Mouse (Mus musculus) liver, embryonic 11.5 days (tissue): ENCODE measurements at regions not wholly inside any gene's neighbourhood (a gene's known extent, or its start where the extent isn't known, plus 50 kb on each side); places are given as distances from the start of the nearest gene placed in this dataset.

Experiments used
- ATAC-seq: fragments of 200-750 bp; cut with Nextera tagmentation; replicated peaks from 2 replicates; pipeline ENCODE4 v1.8.0; 2017; ENCODE audit warnings: moderate number of reproducible peaks, mild to moderate bottlenecking, moderate TSS enrichment, moderate library complexity; ENCODE audit not compliant: low FRiP score
- DNase-seq: peaks from one replicate; pipeline ENCODE4 v3.0.0-alpha.2; 2017; ENCODE audit warnings: low spot score
- H3K27ac ChIP-seq: fragments of 300-500 bp; sonication (generic); 2 replicates; pipeline ENCODE4 v1.5.1; 2014; ENCODE audit warnings: mild to moderate bottlenecking, low read depth, low read length, control low read depth
- H3K27me3 ChIP-seq: fragments of 300-500 bp; sonication (generic); replicated peaks from 2 replicates; pipeline ENCODE4 v1.6.1; 2014; ENCODE audit warnings: low read length, mixed read lengths; ENCODE audit not compliant: control insufficient read depth, insufficient read depth
- H3K36me3 ChIP-seq: fragments of 300-500 bp; sonication (generic); 2 replicates; pipeline ENCODE4 v1.6.1; 2014; ENCODE audit warnings: mild to moderate bottlenecking, low read length, moderate library complexity, mixed read lengths; ENCODE audit not compliant: control insufficient read depth, insufficient read depth
- H3K4me1 ChIP-seq: fragments of 300-500 bp; sonication (generic); replicated peaks from 2 replicates; pipeline ENCODE4 v1.6.1; 2014; ENCODE audit warnings: low read length, mixed read lengths; ENCODE audit not compliant: control insufficient read depth, insufficient read depth
- H3K4me2 ChIP-seq: fragments of 300-500 bp; sonication (generic); 2 replicates; pipeline ENCODE4 v1.6.1; 2014; ENCODE audit warnings: mild to moderate bottlenecking, control low read depth, moderate library complexity
- H3K4me3 ChIP-seq: fragments of 300-500 bp; sonication (generic); 2 replicates; pipeline ENCODE4 v1.5.1; 2014; ENCODE audit warnings: low read depth, low read length, control low read depth
- H3K9ac ChIP-seq: fragments of 300-500 bp; sonication (generic); 2 replicates; pipeline ENCODE4 v1.6.1; 2014; ENCODE audit warnings: low read depth, low read length, control low read depth
- H3K9me3 ChIP-seq: fragments of 300-500 bp; sonication (generic); 2 replicates; pipeline ENCODE4 v1.6.1; 2016; ENCODE audit warnings: low read length, inconsistent platforms, mixed read lengths; ENCODE audit not compliant: control insufficient read depth
- WGBS: fragments of 180-500 bp; shearing (Covaris S2); extraction: QIAGEN DNeasy Blood & Tissue Kit; methylation state at CpG from one replicate; pipeline ENCODE4 v1.1.7; 2014; 5-methylcytosine and 5-hydroxymethylcytosine counted together

- Histone ChIP-seq H3K4me2 (no peak overlapping the region), H3K36me3 (no peaks in the 10 kb centered on the region), H3K27ac (no peak overlapping the region), H3K27me3 (no peaks in the 10 kb centered on the region), H3K4me3 (no peak overlapping the region), H3K9ac (no peak overlapping the region), H3K9me3 (no peaks in the 10 kb centered on the region), H3K4me1 (no peaks in the 10 kb centered on the region)
- ATAC-seq (no peak), DNase-seq (no peak)
- 79% methylated on average over 1 of the region's 1 CpGs for WGBS
These were observed 1098.9 kb downstream of the Slc22a22 start for GRCm38 (mm10) chr15:56378511-56378910.

- no peaks in the 10 kb centered on the region for H3K36me3 ChIP-seq
- WGBS = 76% methylated on average over 5 of the region's 5 CpGs
- no peak overlapping the region for H3K27ac ChIP-seq
- no peak overlapping the region for H3K4me3 ChIP-seq
- H3K4me1 ChIP-seq = no peaks in the 10 kb centered on the region
- no peak overlapping the region for H3K9ac ChIP-seq
- DNase-seq = no peak
- H3K9me3 ChIP-seq = no peaks in the 10 kb centered on the region
- no peaks in the 10 kb centered on the region for H3K27me3 ChIP-seq
- ATAC-seq = no peak
- H3K4me2 ChIP-seq = no peak overlapping the region
These were observed 1126.5 kb downstream of the Slc22a22 start for GRCm38 (mm10) chr15:56350903-56351302.

- Histone ChIP-seq H3K9me3 (no peaks in the 10 kb centered on the region), H3K36me3 (no peaks in the 10 kb centered on the region), H3K9ac (no peak overlapping the region), H3K4me3 (no peak overlapping the region), H3K27me3 (no peaks in the 10 kb centered on the region), H3K27ac (no peak overlapping the region), H3K4me2 (no peak overlapping the region), H3K4me1 (no peaks in the 10 kb centered on the region)
- 62% methylated on average over 2 of the region's 2 CpGs for WGBS
- no peak for ATAC-seq
- no peak for DNase-seq
These were observed 1131.3 kb downstream of the Slc22a22 start for GRCm38 (mm10) chr15:56346111-56346510.

- 69% methylated on average over 2 of the region's 2 CpGs for WGBS
- no peaks in the 10 kb centered on the region for H3K27me3 ChIP-seq
- H3K36me3 ChIP-seq = no peaks in the 10 kb centered on the region
- H3K4me3 ChIP-seq = no peak overlapping the region
- no peak overlapping the region for H3K27ac ChIP-seq
- H3K4me2 ChIP-seq = no peak overlapping the region
- ATAC-seq (no peak), DNase-seq (no peak)
- H3K9me3 ChIP-seq = no peaks in the 10 kb centered on the region
- H3K4me1 ChIP-seq = no peaks in the 10 kb centered on the region
- H3K9ac ChIP-seq = no peak overlapping the region
These were observed 1132.5 kb downstream of the Slc22a22 start for GRCm38 (mm10) chr15:56344973-56345372.

- H3K4me2 ChIP-seq = no peak overlapping the region
- H3K4me3 ChIP-seq = no peak overlapping the region
- H3K4me1 ChIP-seq = no peaks in the 10 kb centered on the region
- no peak for ATAC-seq
- no peak for DNase-seq
- H3K9ac ChIP-seq = no peak overlapping the region
- H3K9me3 ChIP-seq = no peaks in the 10 kb centered on the region
- no peaks in the 10 kb centered on the region for H3K27me3 ChIP-seq
- no peak overlapping the region for H3K27ac ChIP-seq
- H3K36me3 ChIP-seq = no peaks in the 10 kb centered on the region
- WGBS = 51% methylated on average over 4 of the region's 4 CpGs
These were observed 1133.0 kb downstream of the Slc22a22 start for GRCm38 (mm10) chr15:56344304-56344932.

GRCm38 (mm10) chr15:56337879-56338278 lies 1139.5 kb downstream of the Slc22a22 start:
- no peaks in the 10 kb centered on the region for H3K27me3 ChIP-seq
- no peak for ATAC-seq
- H3K4me2 ChIP-seq = no peak overlapping the region
- H3K9ac ChIP-seq = no peak overlapping the region
- no peaks in the 10 kb centered on the region for H3K36me3 ChIP-seq
- no peak overlapping the region for H3K4me3 ChIP-seq
- no peaks in the 10 kb centered on the region for H3K9me3 ChIP-seq
- WGBS = 48% methylated on average over 5 of the region's 5 CpGs
- no peak for DNase-seq
- H3K27ac ChIP-seq = no peak overlapping the region
- 0 out of 2 replicates have a peak, but pooled peaks cover 3% of the 10 kb centered on the region for H3K4me1 ChIP-seq

GRCm38 (mm10) chr15:56336449-56336848 lies 1141.0 kb downstream of the Slc22a22 start:
- Histone ChIP-seq H3K27me3 (no peaks in the 10 kb centered on the region), H3K9ac (no peak overlapping the region), H3K9me3 (no peaks in the 10 kb centered on the region), H3K4me3 (no peak overlapping the region), H3K4me2 (no peak overlapping the region), H3K27ac (no peak overlapping the region), H3K4me1 (0 out of 2 replicates have a peak, but pooled peaks cover 3% of the 10 kb centered on the region), H3K36me3 (no peaks in the 10 kb centered on the region)
- DNase-seq = no peak
- ATAC-seq = no peak
- WGBS = 46% methylated on average over 5 of the region's 5 CpGs

GRCm38 (mm10) chr15:56335011-56335410 lies 1142.4 kb downstream of the Slc22a22 start:
- DNase-seq (no peak), ATAC-seq (no peak)
- H3K27me3 ChIP-seq = no peaks in the 10 kb centered on the region
- no peak overlapping the region for H3K27ac ChIP-seq
- no peak overlapping the region for H3K9ac ChIP-seq
- 0 out of 2 replicates have a peak, but pooled peaks cover 3% of the 10 kb centered on the region for H3K4me1 ChIP-seq
- no peaks in the 10 kb centered on the region for H3K9me3 ChIP-seq
- 69% methylated on average over 2 of the region's 2 CpGs for WGBS
- no peak overlapping the region for H3K4me2 ChIP-seq
- no peak overlapping the region for H3K4me3 ChIP-seq
- no peaks in the 10 kb centered on the region for H3K36me3 ChIP-seq

GRCm38 (mm10) chr15:56320501-56320900 lies 1156.9 kb downstream of the Slc22a22 start:
- ATAC-seq (no peak), DNase-seq (no peak)
- H3K4me1 ChIP-seq = no peaks in the 10 kb centered on the region
- no peaks in the 10 kb centered on the region for H3K36me3 ChIP-seq
- H3K4me2 ChIP-seq = no peak overlapping the region
- H3K4me3 ChIP-seq = no peak overlapping the region
- H3K27me3 ChIP-seq = no peaks in the 10 kb centered on the region
- no peaks in the 10 kb centered on the region for H3K9me3 ChIP-seq
- no peak overlapping the region for H3K27ac ChIP-seq
- no peak overlapping the region for H3K9ac ChIP-seq
